25 mouse cellular contexts compared by ENCODE assay signal in the genomic region with DNA sequence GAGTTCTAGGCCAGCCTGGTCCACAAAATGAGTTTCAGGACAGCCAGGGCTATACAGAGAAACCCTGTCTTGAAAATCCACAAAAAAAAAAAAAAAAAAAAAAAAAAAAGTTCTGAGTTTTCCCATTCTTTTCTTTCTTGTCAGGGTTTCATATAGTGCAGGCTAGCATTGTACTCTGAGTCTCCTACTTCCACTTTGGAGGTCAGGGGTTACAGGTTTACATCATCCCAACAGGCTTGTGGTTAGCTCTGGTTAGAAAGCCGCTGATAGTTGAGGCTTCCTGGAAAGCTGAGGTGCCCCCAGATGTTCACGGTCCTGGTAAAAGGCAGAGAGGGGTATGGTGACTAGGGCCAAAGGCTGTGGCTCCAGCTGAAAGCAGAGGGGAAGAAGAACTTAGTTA. TPM values are rescaled to one million over a fixed set of nuclear protein-coding genes. Genes with fewer than 3 reads are reported as not detected.
"Had no signal": no experiment of that assay in that cellular context is flagged by ENCODE, and none has a peak within 500 bp of the region (broad histone marks: within the 10 kb centered on the region; RNA-seq: fewer than 3 reads in every experiment).

No protein-coding gene starts in this region.

- H3K4me3 ChIP-seq: left cerebral cortex, adult 2 months; midbrain, embryonic 12.5 days; midbrain, embryonic 15.5 days; neural tube, embryonic 12.5 days; neural tube, embryonic 15.5 days had no signal

- H3K27ac ChIP-seq: kidney, postnatal 0 days; left cerebral cortex, adult 2 months; liver, embryonic 14.5 days; midbrain, embryonic 12.5 days; midbrain, embryonic 15.5 days; neural tube, embryonic 12.5 days; neural tube, embryonic 15.5 days had no signal

- H3K9me3 ChIP-seq: midbrain, embryonic 12.5 days; midbrain, embryonic 15.5 days; neural tube, embryonic 12.5 days; neural tube, embryonic 15.5 days had no signal

- H3K27me3 ChIP-seq: midbrain, embryonic 12.5 days; midbrain, embryonic 15.5 days; neural tube, embryonic 12.5 days; neural tube, embryonic 15.5 days had no signal

- H3K4me2 ChIP-seq: lung, embryonic 14.5 days; midbrain, embryonic 12.5 days; midbrain, embryonic 15.5 days; neural tube, embryonic 12.5 days; neural tube, embryonic 15.5 days had no signal

- H3K36me3 ChIP-seq: midbrain, embryonic 12.5 days; midbrain, embryonic 15.5 days; neural tube, embryonic 12.5 days; neural tube, embryonic 15.5 days had no signal

- DNase-seq: kidney, adult 2 months; kidney, postnatal 25 days; layer of hippocampus, postnatal 36 days; liver, postnatal 0 days; lung, embryonic 14.5 days; lung, postnatal 4 days; retina, postnatal 1 day; right cerebral cortex, postnatal 25 days; spleen, adult 18-20 months; thymus, postnatal 14 days had no signal

- ATAC-seq: intestine, postnatal 0 days; liver, postnatal 0 days; lung, postnatal 0 days; midbrain, embryonic 15.5 days had no signal

- H3K9ac ChIP-seq: liver, embryonic 14.5 days; liver, postnatal 0 days; lung, embryonic 14.5 days; midbrain, embryonic 12.5 days; midbrain, embryonic 15.5 days; neural tube, embryonic 12.5 days; neural tube, embryonic 15.5 days had no signal

RNA-seq across cellular contexts. Expression of a gene that starts 24.9 kb away (rescaled TPM):
- total RNA-seq: layer of hippocampus, adult 8-10 months; layer of hippocampus, postnatal 36 days; left cerebral cortex, adult 2 months; left cerebral cortex, postnatal 36 days; liver, adult 2 months; megakaryocyte, adult 5-6 weeks had no signal
- polyA plus RNA-seq: intestine, embryonic 14.5 days; limb, embryonic 11.5 days; liver, adult 2 months; lung, embryonic 14.5 days had no signal
